Mouse (Mus musculus): Measurements from ENCODE around the gene Gm21970.

The Gm21970 gene

DNA sequence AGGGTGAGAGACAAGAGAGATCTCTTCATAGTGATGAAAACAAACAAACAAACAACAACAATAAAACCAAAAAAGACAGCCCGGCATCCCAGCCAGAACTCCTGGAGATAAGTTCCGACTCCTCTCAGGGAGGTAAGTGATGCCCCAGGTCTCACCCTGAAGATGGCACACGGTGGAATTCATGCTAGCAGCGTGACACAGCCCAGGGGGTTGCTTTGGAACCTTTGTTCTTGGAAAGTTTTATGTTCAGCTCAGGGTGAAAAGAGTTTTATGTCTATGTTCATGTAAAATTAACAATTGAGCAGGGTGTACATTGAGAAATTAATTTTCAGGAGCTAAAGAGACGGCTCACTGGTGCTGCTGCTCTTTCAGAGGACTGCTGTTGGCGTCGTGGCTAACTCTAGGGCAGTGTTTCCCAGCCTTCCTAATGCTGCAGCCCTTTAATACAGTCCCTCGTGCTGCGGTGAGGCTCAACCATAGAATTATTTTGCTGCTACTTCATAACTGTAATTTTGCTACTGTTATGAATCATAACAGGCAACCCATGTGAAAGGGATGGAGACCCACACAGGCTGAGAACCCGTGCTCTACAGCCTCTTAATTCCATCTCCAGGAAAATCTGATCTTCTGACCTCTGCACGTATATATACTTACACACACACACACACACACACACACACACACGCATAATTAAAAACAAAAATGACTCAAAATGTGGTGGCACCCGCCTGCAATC is 74.2 kb downstream of the Gm21970 start:
- no peak for DNase-seq

DNA sequence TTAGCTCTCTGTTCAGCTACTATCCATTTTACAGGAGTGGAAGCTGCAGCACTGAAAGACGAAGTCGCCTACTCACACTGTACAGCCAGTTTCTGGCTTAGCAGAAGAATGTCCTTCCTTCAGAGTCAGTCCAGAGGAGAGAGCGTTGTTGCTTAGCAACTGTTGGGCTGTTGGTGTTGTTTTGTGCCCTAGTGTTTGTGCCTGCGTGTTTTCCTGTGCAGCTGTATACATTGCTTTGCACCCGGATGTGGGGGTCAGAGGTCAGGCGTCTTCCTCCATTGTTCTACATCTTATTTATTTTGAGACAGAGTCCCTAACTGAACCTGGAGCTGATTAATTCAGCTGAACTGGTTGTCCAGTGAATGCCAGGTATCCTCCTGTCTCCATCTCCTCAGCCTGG is 75.0 kb downstream of the Gm21970 start:
- DNase-seq, result peak; percentile 44

Measured in lung, postnatal 14 days (tissue).